Mouse (Mus musculus) heart, adult 2 months (tissue): ENCODE data around the gene Kyat1. TPM values are rescaled to one million over a fixed set of nuclear protein-coding genes. Genes with fewer than 3 reads are reported as not detected.
"Not testable (repeated sequence)": the region's sequence is repeated elsewhere in the genome, so short reads cannot be mapped to it uniquely, and the experiment has no call there.

Source experiments
- DNase-seq, 2 experiments: peaks; one replicate each; pipeline ENCODE4 v3.0.0; 2021
- H3K27ac ChIP-seq: fragments of 200-600 bp; 2 replicates; pipeline ENCODE4 v1.8.1; 2022
- H3K27me3 ChIP-seq: fragments of 200-500 bp; 2 replicates; pipeline ENCODE4 v1.6.1; 2012; ENCODE audit warnings: mild to moderate bottlenecking, low read length, inconsistent platforms, mixed read lengths; ENCODE audit not compliant: control insufficient read depth, insufficient read depth
- H3K36me3 ChIP-seq: fragments of 200-500 bp; 2 replicates; pipeline ENCODE4 v1.6.1; 2012; ENCODE audit warnings: low read length, inconsistent platforms; ENCODE audit not compliant: control insufficient read depth, insufficient read depth
- H3K4me1 ChIP-seq: fragments of 200-500 bp; 2 replicates; pipeline ENCODE4 v1.6.1; 2011; ENCODE audit warnings: low read length; ENCODE audit not compliant: control insufficient read depth, insufficient read depth
- H3K4me3 ChIP-seq: fragments of 200-600 bp; 2 replicates; pipeline ENCODE4 v1.8.1; 2022
- H3K79me2 ChIP-seq: fragments of 200-500 bp; replicated peaks from 2 replicates; pipeline ENCODE4 v1.6.1; 2012; ENCODE audit warnings: mild to moderate bottlenecking, inconsistent platforms, low read length, moderate library complexity, mixed read lengths; ENCODE audit not compliant: control insufficient read depth, insufficient read depth
- H3K9ac ChIP-seq: fragments of 200-500 bp; 2 replicates; pipeline ENCODE4 v1.6.1; 2012; ENCODE audit warnings: low read depth, mild to moderate bottlenecking, control low read depth, inconsistent platforms, low read length, mixed read lengths
- CTCF ChIP-seq: fragments of 200-600 bp; IDR thresholded peaks from 2 replicates; pipeline ENCODE4 v1.8.1; 2022; ENCODE audit warnings: antibody characterized with exemption, mild to moderate bottlenecking, moderate library complexity
- EP300 ChIP-seq: fragments of 200-500 bp; IDR thresholded peaks from 2 replicates; pipeline ENCODE4 v1.6.1; 2011; ENCODE audit warnings: low read depth, low read length, control low read depth; ENCODE audit not compliant: insufficient read depth
- POLR2A ChIP-seq: fragments of 200-500 bp; IDR thresholded peaks from 2 replicates; pipeline ENCODE4 v1.6.1; 2011; ENCODE audit warnings: mild to moderate bottlenecking, low read depth, low read length, control low read depth; ENCODE audit not compliant: insufficient read depth
- WGBS: fragments of 180-500 bp; shearing (Covaris S2); methylation state at CpG from one replicate; pipeline ENCODE4 v1.1.7; 2018; 5-methylcytosine and 5-hydroxymethylcytosine counted together
- intact Hi-C: fragments of 180-260 bp; cut with DNase I; formaldehyde crosslinking; loops from one replicate; pipeline ENCODE4 v1.15.1; 2025
- polyA plus RNA-seq: library from polyadenylated mRNA; depleted of rRNA; stranded (reverse); fragments of >200 nt; gene quantifications from 2 replicates; pipeline ENCODE4 v1.2.3, GENCODE M21; 2012
- total RNA-seq, 2 experiments: library from RNA; stranded (reverse); gene quantifications; 2 replicates each; pipeline ENCODE4 v1.2.3; 2021

The Kyat1 gene
- total and polyA plus RNA-seq, 3 experiments: 32.1 to 57.5 (median 35.7) TPM

DNA sequence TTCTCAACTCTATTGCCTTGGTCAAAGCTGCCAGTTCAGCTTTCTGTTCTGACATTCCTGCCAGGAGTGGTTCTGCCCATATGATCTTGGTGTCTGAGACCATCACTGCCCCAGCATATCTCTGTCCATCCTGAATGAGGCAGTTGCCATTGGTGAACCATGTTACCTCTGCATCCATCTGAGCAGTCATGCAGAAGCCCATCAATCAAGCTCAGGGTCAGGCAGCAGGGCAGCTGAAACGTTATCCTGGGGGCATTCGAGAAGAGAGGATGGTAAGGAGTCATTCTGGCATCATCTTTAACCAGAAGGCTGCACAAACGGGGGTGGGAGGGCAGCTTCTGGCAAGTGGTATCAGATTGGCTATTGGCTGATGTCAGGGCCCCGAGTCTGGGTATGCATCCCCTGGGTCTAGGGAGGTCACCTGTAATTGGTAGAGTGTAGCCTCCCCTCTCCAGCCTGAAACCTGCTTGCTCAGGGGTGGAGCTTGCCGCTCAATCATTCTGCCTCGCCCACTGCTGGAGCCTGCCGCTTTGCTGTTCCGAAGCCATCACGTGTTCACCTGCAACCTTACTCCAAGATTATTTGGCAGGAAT lies 41.2 kb downstream of the Kyat1 start:
- intact Hi-C loops: loop anchor here (5.0 kb wide), 1 partner anchor 122 kb away; no protein-coding TSS in a partner anchor
- Histone ChIP-seq H3K9ac (no peak overlapping the region), H3K36me3 (no peaks in the 10 kb centered on the region), H3K4me3 (no peak overlapping the region), H3K79me2 (no peaks in the 10 kb centered on the region), H3K27me3 (no peaks in the 10 kb centered on the region), H3K4me1 (no peaks in the 10 kb centered on the region), H3K27ac (no peak overlapping the region)
- WGBS: 50% methylated on average over 9 of the region's 9 CpGs
- no peak for DNase-seq
- TF ChIP-seq POLR2A (no peak), CTCF (no peak), EP300 (no peak)

DNA sequence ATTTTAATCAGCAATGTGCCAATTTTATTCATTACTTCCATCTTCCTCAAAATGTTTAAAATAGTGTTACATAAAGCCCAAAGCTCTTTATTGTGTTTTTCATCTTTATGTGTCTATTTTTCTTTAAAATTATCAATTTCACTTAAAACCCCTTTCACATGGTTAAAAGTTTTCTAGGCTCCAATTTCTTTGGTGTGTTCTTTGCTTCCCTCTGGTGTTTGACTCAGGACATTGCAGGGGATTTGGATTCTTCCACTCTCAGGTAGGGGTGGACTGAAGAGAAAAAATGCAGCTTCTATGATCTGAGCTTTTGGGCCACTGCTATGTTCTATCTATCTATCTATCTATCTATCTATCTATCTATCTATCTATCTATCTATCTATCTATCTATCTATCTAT lies 43.8 kb downstream of the Kyat1 start:
- Histone ChIP-seq H3K79me2 (no peaks in the 10 kb centered on the region), H3K9ac (no peak overlapping the region), H3K27me3 (no peaks in the 10 kb centered on the region), H3K4me3 (no peak overlapping the region), H3K27ac (no peak overlapping the region), H3K4me1 (no peaks in the 10 kb centered on the region), H3K36me3 (no peaks in the 10 kb centered on the region)
- intact Hi-C loops: loop anchor here (1.0 to 5.0 kb wide), 2 partner anchors 34 to 120 kb away; no protein-coding TSS in a partner anchor
- no peak for TF ChIP-seq POLR2A
- peak; percentile 86 for TF ChIP-seq CTCF
- TF ChIP-seq EP300: no peak
- no peak for DNase-seq

DNA sequence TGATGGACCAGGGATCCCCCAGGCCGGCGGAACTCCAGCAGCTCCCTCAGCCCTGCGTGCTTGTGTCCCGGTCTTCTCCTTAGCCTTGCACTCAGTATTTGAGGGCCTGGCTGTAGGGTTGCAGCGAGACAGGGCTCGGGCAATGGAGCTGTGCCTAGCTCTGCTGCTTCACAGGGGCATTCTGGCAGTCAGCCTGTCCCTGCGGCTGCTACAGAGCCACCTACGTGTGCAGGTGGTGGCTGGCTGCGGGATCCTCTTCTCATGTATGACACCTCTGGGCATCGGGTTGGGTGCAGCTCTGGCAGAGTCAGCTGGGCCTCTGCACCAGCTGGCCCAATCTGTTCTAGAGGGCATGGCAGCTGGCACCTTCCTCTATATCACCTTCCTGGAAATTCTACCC lies 45.8 kb downstream of the Kyat1 start:
- H3K36me3 ChIP-seq, H3K4me1 ChIP-seq, H3K79me2 ChIP-seq, H3K27me3 ChIP-seq, H3K4me3 ChIP-seq, DNase-seq, H3K27ac ChIP-seq, H3K9ac ChIP-seq: not testable (repeated sequence)
- 73% methylated on average over 9 of the region's 10 CpGs for WGBS
- intact Hi-C loops: loop anchor here (5.0 to 10.0 kb wide), 2 partner anchors 55 to 118 kb away; no protein-coding TSS in a partner anchor

DNA sequence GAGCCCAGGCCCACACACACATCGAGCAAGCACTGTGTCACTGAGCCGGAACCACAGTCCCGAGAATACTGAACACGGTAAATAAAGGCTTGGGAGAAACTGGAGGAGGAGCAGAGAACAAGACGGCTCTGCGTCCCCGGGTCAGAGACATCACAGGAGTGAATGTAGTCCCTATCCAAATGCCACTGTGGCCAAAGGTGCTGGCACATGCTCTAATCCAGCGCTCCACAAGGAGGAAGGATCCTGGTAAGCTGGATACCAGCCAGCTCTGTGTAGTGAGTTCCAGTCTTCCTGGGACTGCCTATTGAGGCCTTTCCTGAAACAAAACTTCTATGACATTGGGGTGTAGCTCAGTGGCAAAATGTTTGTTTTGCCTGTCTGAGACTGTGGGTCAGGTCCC lies 53.0 kb downstream of the Kyat1 start:
- TF ChIP-seq EP300: no peak
- TF ChIP-seq CTCF: no peak
- no peak for TF ChIP-seq POLR2A
- 76% methylated on average over 8 of the region's 8 CpGs for WGBS
- no peaks in the 10 kb centered on the region for H3K36me3 ChIP-seq
- no peak overlapping the region for H3K4me3 ChIP-seq
- no peaks in the 10 kb centered on the region for H3K27me3 ChIP-seq
- intact Hi-C loops: loop anchor here (10.0 kb wide), 1 partner anchor 48 kb away; no protein-coding TSS in a partner anchor
- H3K9ac ChIP-seq: no peak overlapping the region
- no peak overlapping the region for H3K27ac ChIP-seq
- no peak for DNase-seq
- no peaks in the 10 kb centered on the region for H3K4me1 ChIP-seq
- no peaks in the 10 kb centered on the region for H3K79me2 ChIP-seq

DNA sequence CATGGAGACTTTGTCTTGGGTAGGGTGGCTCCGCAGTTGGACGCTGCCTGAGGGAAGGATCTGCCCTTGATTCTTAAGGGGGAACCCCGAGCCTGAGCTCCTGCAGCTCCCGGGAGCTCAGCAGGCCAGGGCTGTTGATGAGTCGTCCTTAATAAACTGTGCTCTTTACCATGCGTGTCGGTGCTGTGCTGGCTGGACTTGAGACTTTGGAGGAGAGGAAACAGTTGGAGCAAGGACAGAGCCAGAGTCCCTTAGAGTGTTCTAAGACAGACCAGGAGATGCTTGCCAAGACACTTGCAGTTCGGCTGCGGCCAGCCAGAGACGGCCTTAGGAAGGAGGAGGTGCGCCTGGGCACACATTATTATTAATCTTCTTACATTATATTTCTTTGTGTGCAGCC lies 53.8 kb downstream of the Kyat1 start:
- 74% methylated on average over 11 of the region's 11 CpGs for WGBS
- H3K27ac ChIP-seq: no peak overlapping the region
- no peak overlapping the region for H3K4me3 ChIP-seq
- H3K4me1 ChIP-seq: no peaks in the 10 kb centered on the region
- DNase-seq: no peak
- no peaks in the 10 kb centered on the region for H3K27me3 ChIP-seq
- TF ChIP-seq CTCF (no peak), POLR2A (no peak), EP300 (no peak)
- H3K79me2 ChIP-seq: no peaks in the 10 kb centered on the region
- no peak overlapping the region for H3K9ac ChIP-seq
- no peaks in the 10 kb centered on the region for H3K36me3 ChIP-seq
- intact Hi-C loops: loop anchor here (10.0 kb wide), 1 partner anchor 47 kb away; no protein-coding TSS in a partner anchor

DNA sequence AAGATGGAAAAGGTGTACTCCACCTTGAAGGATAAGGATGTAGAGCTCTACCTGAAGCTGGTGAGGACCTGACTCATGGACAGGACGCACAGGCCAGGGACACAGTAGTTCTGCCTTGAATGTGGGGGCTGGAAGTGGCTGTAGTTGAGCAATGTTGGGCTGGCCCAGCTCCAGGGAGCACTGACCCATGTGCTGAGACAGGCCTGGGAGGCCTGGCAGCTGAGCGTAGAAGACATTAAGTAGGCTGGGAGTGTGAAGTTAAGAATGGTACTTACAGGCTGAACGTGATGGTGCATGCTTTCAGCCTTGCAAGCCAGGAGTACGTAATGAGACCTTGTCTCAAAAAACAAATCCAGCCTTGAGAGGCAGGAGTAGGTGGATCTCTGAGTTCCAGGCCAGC lies 58.2 kb downstream of the Kyat1 start:
- no peaks in the 10 kb centered on the region for H3K79me2 ChIP-seq
- peak; percentile 62 to 67 for DNase-seq
- TF ChIP-seq EP300 (no peak), POLR2A (no peak), CTCF (no peak)
- intact Hi-C loops: no loop called here
- H3K4me1 ChIP-seq: no peaks in the 10 kb centered on the region
- H3K9ac ChIP-seq: no peak overlapping the region
- WGBS: 75% methylated on average over 4 of the region's 4 CpGs
- H3K27ac ChIP-seq: no peak overlapping the region
- no peaks in the 10 kb centered on the region for H3K36me3 ChIP-seq
- no peaks in the 10 kb centered on the region for H3K27me3 ChIP-seq
- H3K4me3 ChIP-seq: no peak overlapping the region
